Mouse (Mus musculus): ENCODE results near the gene Vmn1r57.
"Not testable (repeated sequence)": the region's sequence is repeated elsewhere in the genome, so short reads cannot be mapped to it uniquely, and the experiment has no call there.

The Vmn1r57 gene

GRCm38 (mm10) chr7:5218193-5218592 lies at the start of gene Vmn1r57:
Vmn1r57 (plus strand) TSS chr7:5218493.
- DNase-seq (ENCODE audit: low spot score in 2 of 2) = not testable (repeated sequence)

- not testable (repeated sequence) for DNase-seq (ENCODE audit: low spot score in 2 of 2)
Observed at GRCm38 (mm10) chr7:5196647-5197046, 21.6 kb upstream of the Vmn1r57 start, which contains the start of gene Vmn1r56. Vmn1r56 (minus strand) TSS chr7:5196747.

- DNase-seq (ENCODE audit: low spot score in 2 of 2) = no peak
Observed at GRCm38 (mm10) chr7:5263051-5263450, 44.8 kb downstream of the Vmn1r57 start.

Measured in spleen, postnatal 10 days (tissue).